Mouse (Mus musculus) left cerebral cortex, adult 9 months (tissue): ENCODE data around the gene Notch1.

Source experiments
- DNase-seq, 2 experiments: peaks; one replicate each; pipeline ENCODE4 v3.0.0; 2022; ENCODE audit warnings: low spot score in 2 of 2

Notch1 gene

DNA sequence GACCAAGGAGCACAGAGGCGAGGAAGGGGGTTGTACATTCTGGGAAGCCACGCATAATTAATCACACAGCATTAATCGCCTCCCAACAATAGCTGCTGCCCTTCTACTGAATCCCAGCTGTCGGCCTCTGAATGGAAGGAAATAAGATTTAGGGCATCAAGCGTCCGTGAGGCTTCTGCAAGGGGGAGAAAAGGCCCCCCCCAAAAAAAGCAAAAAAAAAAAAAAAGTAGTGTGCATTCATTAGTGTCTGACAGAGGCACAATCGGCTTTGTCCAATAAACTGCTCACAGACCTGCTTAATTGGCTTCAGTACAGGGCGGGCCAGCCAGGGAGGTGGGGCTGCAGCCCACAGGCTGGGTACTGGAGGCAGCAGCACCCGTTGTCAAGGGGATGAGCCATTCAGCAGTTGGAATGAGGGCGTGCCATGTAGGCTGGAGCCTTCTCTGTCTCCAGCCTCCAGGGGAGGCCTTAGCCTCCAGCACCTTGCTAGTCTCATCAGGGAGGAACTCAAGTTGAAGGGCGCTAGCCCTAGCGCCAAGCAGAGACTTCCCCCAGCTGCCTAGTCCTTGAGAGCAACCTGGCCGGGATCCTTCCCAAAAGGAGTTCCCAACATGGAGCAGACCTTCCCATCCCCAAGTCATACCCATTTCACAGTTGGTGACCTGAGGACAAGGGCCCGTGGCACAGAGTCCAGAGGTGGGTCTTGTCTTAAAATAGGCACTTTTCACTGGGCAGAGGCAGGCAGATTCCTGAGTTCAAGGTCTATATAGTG lies 15.7 kb downstream of the Notch1 start:
- DNase-seq = peak in 1 of 2 experiments; percentile 50

DNA sequence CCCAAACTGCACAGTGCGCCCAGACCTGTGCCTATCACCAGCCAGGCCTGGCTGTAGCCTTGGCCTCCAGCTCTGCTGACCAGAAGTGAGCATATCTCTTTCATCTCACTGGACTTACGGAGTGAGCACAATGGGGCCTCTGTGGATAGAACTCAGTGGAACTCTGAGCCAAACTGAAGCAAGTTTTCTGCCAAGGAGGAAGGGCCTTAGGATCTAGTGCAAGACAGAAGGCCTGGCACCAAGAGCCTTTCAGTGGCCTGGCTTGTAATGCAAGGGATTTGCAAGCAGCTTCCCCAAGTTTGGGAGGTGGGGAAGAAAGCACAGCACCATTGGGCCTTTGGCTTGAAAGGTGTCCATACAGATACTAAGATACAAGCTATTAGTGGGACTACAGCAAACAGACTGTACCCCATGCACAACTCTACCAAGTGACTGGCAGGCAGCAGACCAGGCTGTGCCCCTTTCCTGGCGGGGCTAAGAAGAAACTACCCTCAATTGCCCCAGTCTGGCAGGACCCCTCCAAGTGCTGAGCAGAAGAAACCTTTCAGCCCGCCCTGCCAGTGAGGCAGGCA lies 16.4 kb downstream of the Notch1 start:
- DNase-seq = peak in 1 of 2 experiments; percentile 57

DNA sequence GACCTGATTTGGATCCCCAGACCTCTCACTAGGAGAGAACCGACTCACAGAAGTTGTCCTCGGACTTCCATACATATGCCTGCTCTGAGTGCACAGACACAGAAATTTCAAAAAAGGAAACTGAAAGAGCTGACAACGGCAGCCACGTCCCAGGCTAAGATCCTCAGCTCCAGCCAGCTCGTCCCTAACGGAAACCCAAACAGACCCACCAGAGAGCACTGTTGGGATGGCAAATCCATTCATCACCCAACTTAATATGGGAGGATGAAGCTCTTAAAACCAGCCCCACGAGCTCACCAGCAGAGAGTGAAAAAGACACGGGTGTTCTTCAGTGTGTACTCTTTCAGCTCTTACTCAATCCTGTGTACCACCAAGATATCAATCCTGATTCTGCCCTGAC lies 17.8 kb downstream of the Notch1 start:
- no peak for DNase-seq

DNA sequence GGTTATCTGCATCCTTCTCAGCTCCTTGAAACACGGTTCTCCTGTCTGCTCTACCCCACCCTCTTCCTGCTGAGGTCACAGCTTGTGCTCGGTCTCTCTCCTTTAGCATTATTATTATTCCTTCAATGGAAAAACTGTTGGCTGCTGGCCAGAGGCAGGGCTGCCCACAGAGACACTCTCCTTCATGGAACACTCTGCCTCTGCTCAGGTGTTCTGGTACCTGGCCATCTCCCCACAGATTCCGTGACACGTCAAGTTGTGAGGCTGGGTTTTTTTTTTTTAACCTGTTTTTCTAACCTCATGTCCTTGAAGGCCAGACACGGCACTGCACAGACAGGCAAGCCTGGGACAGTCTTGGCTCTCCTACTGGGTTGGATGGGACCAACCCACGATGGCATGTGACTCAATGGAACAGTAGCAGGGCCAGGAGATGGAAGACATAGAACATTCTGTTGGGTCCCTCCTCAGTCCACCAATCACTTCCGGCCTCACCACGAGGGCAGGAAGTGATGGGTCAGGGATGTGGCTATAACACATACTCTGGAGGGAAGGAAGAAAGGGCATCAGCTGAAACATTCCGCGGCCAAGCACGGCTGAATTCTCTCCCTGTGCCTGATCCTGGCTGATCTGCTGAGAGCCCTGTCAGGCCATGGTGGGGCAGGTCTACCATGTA lies 18.5 kb downstream of the Notch1 start:
- DNase-seq = no peak

DNA sequence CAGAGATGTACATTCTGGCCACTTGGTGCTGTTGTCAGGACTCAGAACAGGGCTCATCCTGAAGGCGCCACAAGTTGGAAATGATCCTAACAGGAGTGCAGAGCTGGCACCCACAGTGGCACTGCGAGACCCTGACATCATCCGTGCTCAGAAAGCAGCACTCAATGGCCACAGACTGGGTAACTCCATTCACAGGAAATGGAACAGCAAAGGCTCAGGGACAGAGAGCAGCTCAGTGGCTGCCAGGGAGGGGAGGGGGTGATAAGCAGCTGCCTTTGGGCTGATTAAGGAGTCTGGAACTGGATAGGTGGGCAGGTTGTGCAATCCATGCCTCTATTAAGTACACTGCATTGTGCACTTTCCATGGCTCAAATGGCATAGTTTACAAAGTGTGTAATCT lies 20.0 kb downstream of the Notch1 start:
- no peak for DNase-seq

DNA sequence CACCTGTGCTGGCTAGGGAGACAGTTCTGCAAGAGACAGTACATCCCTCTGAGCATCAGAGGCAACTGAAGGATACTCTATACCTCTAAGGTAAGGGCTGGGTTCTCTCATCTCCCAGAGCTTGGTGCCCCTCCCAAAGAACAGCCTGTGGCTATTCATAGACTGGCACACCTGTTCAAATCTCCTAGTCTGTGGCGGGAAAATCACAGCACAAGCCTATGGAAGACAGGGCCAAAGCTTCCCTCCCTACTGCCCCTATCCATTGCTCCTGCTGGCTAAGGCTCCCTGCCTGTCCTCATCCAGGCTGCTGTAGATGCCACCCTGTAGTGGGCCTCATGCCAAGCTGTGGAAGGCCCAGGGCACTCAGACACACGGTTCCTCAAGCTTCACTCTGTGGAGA lies 20.8 kb downstream of the Notch1 start:
- DNase-seq = no peak

DNA sequence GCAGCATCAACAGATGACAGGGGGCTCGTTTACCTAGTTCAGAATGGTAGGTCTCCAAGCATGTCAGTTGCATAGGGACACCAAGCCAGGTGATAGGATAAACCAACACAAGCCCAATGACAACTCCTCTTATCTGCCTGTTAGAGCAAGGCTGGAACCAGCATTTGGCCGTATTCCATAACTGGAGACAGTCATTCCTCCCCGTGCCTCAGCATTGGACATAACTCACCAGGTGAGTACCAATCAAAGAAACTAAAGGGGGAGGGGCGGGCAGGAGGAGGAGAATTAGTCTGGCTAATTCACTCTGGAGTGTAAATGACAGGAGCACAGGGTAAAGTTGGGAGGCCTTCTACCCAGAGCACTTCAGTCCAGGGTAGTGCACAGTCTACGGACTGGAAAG lies 21.5 kb downstream of the Notch1 start:
- DNase-seq = no peak

DNA sequence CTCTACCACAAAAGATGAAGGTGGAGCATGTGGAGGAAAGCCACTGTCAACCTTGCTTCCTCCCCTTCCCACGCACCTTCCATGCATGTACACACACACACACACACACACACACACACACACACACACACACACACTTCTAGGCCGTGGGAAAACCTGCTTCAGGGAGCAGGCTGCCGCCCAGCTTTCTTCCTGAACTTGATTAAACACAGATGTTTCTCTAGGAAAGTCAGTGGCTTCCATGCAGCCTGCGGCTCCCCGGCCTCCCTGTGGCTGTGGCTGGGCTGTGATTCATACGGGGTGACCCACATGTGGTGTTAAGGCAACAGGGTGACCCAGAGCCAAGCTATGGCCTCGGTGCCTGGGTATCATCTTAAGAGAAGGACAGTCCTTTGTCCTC lies 22.1 kb downstream of the Notch1 start:
- DNase-seq = no peak

DNA sequence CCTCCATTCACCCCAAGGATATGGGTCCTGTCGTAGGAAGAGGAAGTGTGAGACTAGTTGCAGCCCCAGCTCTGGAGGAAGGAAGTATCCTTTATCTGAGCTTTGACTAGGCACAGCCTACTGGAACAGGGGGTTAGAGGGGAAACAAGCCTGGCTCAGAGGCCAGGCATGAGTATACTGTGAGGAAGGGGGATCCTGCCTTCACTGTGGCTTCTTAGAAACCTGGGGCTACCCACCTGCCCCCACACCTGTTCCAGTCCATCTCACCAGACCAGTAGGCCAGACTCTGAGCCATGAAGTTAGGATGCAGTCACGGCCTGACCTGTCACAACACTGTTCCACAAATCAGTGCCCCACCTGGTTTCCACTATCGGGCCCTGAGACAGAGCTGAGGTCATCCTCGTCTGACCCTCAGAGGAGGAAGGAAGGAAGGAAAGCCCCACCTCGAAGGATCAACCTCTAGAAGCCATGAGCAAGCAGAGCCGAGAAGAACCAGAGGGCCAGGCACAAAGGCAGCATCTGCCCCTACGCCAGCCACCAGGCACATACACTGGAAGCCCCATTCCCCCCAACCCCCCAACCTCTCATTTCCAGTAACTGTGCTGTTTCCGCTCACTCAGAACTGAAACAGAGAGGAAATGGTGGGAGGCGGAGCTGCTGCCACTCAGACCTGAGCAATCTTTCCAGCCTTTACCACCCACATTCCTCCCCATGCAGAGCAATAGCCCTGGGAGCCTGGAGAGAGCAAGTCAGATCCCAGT lies 23.3 kb downstream of the Notch1 start:
- DNase-seq = no peak

DNA sequence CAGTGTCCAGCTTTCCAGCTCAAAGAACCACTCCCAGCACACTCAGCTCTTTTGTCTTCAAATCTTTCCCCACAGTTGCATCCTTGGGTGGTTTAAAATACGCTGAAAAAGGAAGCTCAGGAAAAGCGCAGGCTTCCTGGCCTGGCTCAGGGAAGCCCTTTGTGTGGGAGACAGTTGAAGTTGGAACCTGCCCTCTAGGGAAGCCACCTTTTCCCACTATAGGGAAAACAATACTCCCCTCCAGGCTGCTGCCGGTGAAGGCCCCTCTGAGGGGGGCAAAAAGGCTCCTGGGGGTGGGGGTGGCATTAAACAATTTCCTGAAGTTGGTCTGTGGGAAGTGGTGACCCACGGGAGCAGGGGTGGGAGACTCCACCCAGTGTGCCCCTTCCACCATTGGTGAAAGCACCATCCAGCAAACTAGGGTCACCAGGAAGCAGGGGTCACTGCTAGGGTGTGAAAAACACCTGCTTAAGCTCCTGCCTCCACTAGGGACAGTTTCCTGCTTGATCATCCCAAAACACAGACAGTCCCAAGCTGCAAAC lies 25.6 kb downstream of the Notch1 start:
- no peak for DNase-seq

DNA sequence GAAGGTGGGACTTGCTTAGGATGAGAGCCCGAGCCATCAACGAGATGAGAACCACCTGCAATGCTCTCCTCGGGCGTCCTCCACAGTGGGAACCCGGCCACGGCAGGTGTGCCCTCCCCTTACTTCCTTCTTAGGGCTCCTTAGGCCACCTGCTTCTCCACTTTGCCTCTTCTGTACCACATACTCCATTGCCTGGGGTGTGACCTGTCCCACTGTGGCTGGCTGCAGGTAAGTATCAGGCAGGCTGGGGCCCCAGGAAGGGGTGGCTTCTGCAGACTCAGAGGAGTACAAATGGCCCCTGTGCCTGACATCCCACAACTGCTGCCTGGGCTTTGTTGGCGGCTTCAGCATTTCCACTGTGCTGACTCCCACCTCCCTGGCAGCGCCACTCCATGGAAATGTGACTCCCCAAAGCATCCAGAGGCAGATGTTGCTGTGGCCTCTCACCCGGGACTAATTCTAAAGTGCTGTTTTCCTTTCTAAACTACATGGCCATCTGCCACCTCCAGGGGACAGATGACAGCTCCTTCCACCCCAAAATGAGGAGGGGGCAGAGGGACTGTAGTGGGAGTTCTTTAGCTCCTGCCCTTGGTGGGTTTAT lies 27.8 kb downstream of the Notch1 start:
- no peak for DNase-seq

DNA sequence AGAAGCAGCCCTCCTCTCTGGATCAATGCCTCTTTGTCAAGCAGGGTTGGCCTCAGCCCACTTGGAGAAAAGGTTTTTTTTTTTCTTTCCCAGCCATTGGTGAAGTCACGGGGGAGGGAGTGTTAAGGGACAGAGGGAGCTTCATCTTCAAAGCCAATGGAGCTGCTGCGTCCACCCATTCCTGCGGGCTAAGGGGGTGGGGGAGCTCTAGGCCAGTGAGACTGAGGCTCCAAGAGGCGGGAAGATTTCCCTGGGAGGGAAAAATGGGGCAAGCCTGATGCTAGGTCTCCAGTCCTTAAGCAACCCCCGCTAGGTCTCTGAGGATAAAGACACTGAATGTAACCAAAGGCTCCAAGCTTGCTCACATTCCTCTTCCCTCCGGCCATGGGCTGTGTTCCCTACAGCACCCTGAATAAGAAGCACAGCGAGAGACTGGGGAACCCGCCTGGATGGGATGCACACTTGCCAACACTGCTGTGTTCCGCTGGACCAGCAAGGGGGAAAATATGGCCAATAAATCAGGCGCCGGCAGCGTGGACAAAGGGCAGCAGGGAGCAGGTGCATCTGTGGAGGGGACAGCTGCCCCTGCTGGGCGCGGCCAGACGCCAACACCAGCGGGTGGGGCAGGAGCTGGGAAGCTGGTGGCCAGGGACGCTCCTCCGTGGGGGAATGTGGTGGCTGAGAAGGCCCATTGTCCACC lies 29.0 kb downstream of the Notch1 start:
- peak in 1 of 2 experiments; percentile 55 for DNase-seq

DNA sequence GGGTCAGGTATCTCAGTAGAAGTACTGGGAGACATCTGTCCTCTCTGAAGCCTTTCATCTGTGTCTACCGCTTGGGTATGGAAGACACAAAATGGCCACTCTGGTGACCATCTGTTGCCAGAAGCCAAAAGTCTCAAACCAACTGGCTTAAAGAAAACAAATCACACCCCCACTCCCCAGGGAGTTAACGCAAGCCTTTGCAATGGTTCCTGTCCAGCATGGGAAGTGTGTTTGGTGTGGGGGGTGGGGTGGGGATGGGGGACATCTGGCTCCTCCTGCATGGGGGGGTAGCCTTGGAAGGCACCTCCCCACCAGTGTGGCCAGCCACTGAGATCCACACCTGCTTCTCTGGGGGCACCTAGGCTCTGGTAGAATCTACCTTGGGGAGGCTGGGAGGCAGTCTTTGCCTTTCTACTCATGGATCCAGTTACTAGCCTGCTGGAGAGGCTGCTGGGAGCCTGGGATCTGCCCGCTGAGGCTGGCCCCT lies 29.6 kb downstream of the Notch1 start:
- DNase-seq = no peak

DNA sequence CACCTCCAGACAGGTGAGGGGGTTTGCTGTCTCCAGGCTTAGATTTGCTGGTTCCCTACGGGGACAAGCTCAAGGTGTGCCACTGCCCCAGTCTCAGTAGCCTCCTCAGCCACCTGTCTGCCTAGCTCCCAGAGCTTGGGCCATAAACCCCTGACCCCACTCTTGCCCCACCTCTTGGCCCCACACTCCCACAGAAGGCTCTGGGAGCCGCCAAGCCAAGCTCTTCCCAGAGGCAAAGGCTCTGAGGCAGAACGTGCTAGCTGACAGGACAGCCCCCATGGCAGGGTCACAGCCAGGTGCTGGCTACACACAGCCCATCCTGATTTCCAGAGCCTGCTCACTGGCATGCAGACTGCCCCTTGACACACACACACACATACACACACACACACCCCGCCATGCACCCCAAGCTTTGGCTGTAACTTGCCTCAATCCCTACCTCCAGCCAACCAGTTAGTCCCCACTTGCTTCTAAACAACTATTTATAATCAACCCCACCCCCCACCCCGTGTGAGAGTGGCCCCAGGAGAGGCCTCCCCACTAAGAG lies 30.1 kb downstream of the Notch1 start:
- no peak for DNase-seq

DNA sequence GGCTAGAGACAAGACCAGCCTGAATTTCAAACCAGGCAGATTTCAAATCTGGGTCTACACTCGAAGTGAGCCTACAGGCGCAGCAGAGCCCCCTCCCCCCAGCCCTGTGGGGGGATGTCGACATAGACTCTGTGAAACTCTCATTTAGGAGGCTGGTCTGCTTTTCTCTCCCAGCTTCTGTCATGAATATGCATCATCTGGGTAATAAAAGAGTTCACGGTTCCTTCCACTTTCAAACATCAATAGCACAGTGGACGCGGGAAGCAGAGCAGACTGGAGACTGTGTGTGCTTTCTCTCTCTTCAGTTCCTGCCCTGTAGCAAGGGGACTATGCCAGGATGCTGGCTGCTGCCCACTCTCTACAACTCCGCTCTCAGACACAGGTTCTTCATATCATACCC lies 30.8 kb downstream of the Notch1 start:
- peak in 1 of 2 experiments; percentile 36 for DNase-seq

DNA sequence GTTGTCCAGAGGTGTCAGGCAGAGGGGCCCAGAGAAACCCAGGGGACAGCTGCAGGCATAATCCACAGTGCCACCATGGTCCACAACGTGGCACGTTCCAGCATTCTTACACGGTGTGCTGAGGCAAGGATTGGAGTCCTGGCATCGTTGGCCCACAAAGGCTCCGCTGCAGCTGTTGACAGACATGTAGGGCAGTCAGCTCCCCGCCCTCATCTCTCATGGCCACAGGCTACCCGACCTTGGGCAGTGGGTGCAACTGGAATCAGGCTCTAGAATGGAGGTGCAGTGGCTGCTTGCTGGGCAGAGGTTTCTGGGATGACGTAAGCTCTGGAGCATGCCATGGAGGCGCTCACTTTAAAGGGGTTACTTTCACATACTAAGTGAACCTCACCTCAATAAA lies 31.2 kb downstream of the Notch1 start:
- DNase-seq = no peak

DNA sequence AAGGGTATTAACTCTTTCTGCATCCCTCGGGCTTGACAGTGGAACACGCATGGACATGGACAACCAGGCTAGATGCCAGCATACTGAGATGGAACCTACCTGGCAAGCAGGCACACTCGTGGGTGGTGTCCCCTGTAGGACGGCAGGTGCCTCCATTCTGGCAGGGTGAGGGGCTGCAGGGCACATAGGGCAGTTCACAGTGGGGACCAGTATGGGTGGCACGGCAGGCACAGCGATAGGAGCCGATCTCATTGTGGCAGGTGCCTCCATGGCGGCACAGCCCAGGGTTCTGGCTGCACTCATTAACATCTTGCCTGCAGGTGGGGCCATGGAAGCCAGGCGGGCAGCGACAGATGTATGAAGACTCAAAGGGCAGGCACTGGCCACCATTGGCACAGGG lies 32.3 kb downstream of the Notch1 start:
- DNase-seq = no peak

DNA sequence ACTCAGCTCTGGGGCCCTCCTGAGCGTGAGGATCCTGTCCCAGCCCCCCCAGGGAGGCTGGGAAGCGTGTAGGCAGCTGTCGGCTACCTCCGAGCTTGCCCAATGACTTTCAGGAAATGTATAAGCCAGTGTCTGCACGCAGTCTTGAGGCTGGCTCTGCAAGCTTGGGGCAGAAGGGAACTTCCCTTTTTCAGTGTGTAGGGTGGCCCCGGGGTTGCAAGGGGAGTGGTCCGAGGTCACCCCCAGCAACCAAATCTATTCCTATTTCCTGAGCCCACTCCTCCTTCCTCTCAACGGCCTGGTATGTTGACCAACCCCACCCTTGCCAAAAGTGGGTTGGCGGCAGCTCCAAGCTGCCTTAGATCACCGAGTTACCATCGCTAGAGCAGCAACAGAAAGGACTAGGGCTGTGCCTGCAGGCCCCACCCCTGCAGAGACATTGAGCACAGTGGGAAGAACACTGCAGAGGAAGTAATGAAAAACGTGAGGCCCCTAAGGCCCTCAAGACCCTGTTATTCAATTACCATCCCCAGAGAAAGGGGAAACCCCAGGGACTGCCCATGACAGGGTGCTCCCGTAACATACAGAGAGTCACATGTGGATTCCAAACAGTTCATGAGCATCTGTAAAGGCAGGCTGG lies 33.1 kb downstream of the Notch1 start:
- DNase-seq = no peak

DNA sequence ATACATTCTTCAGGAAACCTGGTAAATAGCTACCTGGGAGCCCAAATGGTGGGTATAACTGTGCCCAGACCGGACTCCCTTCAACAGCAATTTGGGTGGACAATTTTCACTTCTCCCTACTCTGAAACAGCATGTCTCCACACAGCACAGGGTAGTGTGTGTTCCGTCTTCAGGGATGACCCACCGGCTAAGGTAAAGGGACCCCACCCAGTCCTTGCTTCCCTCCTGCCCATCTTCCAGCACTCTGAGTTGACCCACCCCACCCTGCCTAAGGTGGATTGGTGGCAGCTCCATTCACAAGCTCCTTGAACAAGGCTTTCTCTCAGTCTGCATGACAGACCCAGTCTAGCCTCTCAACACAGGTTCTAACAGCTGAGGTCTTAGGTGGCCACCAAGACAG lies 33.6 kb downstream of the Notch1 start:
- DNase-seq = no peak
